Mouse (Mus musculus) forebrain, embryonic 15.5 days (tissue): Measurements from ENCODE around the gene Supt16. TPM values are rescaled to one million over a fixed set of nuclear protein-coding genes. Genes with fewer than 3 reads are reported as not detected.
A peak's percentile ranks its signal among the peaks of the same experiment; 100 is the strongest.

ENCODE experiments used
- ATAC-seq: fragments of 200-750 bp; cut with Nextera tagmentation; replicated peaks from 2 replicates; pipeline ENCODE4 v1.8.0; 2017; ENCODE audit warnings: mild to moderate bottlenecking, moderate TSS enrichment, moderate library complexity
- H3K27ac ChIP-seq: fragments of 300-500 bp; sonication (generic); replicated peaks from 2 replicates; pipeline ENCODE4 v1.5.1; 2015; ENCODE audit warnings: mild to moderate bottlenecking, inconsistent platforms
- H3K27me3 ChIP-seq: fragments of 300-500 bp; sonication (generic); 2 replicates; pipeline ENCODE4 v1.6.1; 2015; ENCODE audit warnings: inconsistent platforms
- H3K36me3 ChIP-seq: fragments of 300-500 bp; sonication (generic); 2 replicates; pipeline ENCODE4 v1.6.1; 2015; ENCODE audit warnings: mild to moderate bottlenecking, inconsistent platforms
- H3K4me1 ChIP-seq: fragments of 300-500 bp; sonication (generic); 2 replicates; pipeline ENCODE4 v1.6.1; 2015; ENCODE audit warnings: inconsistent platforms
- H3K4me2 ChIP-seq: fragments of 300-500 bp; sonication (generic); replicated peaks from 2 replicates; pipeline ENCODE4 v1.6.1; 2015; ENCODE audit warnings: mild to moderate bottlenecking, inconsistent platforms
- H3K4me3 ChIP-seq: fragments of 300-500 bp; sonication (generic); 2 replicates; pipeline ENCODE4 v1.5.1; 2015; ENCODE audit warnings: mild to moderate bottlenecking, inconsistent platforms
- H3K9ac ChIP-seq: fragments of 300-500 bp; sonication (generic); replicated peaks from 2 replicates; pipeline ENCODE4 v1.6.1; 2015; ENCODE audit warnings: mild to moderate bottlenecking, inconsistent platforms
- H3K9me3 ChIP-seq: fragments of 300-500 bp; sonication (generic); 2 replicates; pipeline ENCODE4 v1.6.1; 2016; ENCODE audit warnings: inconsistent platforms
- WGBS: fragments of 180-500 bp; shearing (Covaris S2); methylation state at CpG from one replicate; pipeline ENCODE4 v1.1.7; 2015; ENCODE audit warnings: mixed read lengths; 5-methylcytosine and 5-hydroxymethylcytosine counted together
- polyA plus RNA-seq: library from polyadenylated mRNA; unstranded; fragments of >200 nt; fragmentation: Nextera tagmentation; extraction: Ambion mirVana; gene quantifications from 2 replicates; pipeline ENCODE4 v1.2.1, GENCODE M21; 2015

Supt16 gene
- polyA plus RNA-seq, 1 experiment from 2014 or later: 58.9 TPM

- Histone ChIP-seq H3K4me1 (peaks cover 34% of the 10 kb centered on the region), H3K27ac (no peak overlapping the region), H3K4me3 (peak overlapping the region; percentile 81), H3K9me3 (no peaks in the 10 kb centered on the region), H3K9ac (peak overlapping the region; percentile 86), H3K27me3 (no peaks in the 10 kb centered on the region), H3K4me2 (peak overlapping the region; percentile 87), H3K36me3 (peaks cover 34% of the 10 kb centered on the region)
- WGBS: 10% methylated on average over 3 of the region's 3 CpGs
- ATAC-seq: no peak
Observed at GRCm38 (mm10) chr14:52195691-52196090, 1.5 kb downstream of the Supt16 start.

- Histone ChIP-seq H3K9me3 (no peaks in the 10 kb centered on the region), H3K36me3 (peaks cover 11% of the 10 kb centered on the region), H3K9ac (no peak overlapping the region), H3K27ac (no peak overlapping the region), H3K27me3 (no peaks in the 10 kb centered on the region), H3K4me2 (no peak overlapping the region), H3K4me3 (no peak overlapping the region), H3K4me1 (peaks cover 15% of the 10 kb centered on the region)
- no peak for ATAC-seq
Observed at GRCm38 (mm10) chr14:52190740-52191359, 6.4 kb downstream of the Supt16 start.

- H3K27ac ChIP-seq: no peak overlapping the region
- H3K27me3 ChIP-seq: no peaks in the 10 kb centered on the region
- H3K4me1 ChIP-seq: peaks cover 4% of the 10 kb centered on the region; the same call in 1 of the 2 replicates
- no peak overlapping the region for H3K9ac ChIP-seq
- 75% methylated on average over 2 of the region's 2 CpGs for WGBS
- ATAC-seq: no peak
- H3K4me3 ChIP-seq: no peak overlapping the region
- peaks cover 11% of the 10 kb centered on the region for H3K36me3 ChIP-seq
- no peak overlapping the region for H3K4me2 ChIP-seq
- H3K9me3 ChIP-seq: no peaks in the 10 kb centered on the region
Observed at GRCm38 (mm10) chr14:52189519-52189918, 7.7 kb downstream of the Supt16 start.

- WGBS: 86% methylated on average over 1 of the region's 1 CpGs
- peaks cover 11% of the 10 kb centered on the region for H3K36me3 ChIP-seq
- H3K4me1 ChIP-seq: no peaks in the 10 kb centered on the region
- H3K9me3 ChIP-seq: no peaks in the 10 kb centered on the region
- H3K27me3 ChIP-seq: no peaks in the 10 kb centered on the region
- no peak overlapping the region for H3K9ac ChIP-seq
- H3K4me3 ChIP-seq: no peak overlapping the region
- no peak for ATAC-seq
- H3K4me2 ChIP-seq: no peak overlapping the region
- no peak overlapping the region for H3K27ac ChIP-seq
Observed at GRCm38 (mm10) chr14:52188788-52189187, 8.4 kb downstream of the Supt16 start.

GRCm38 (mm10) chr14:52166571-52166970 is 30.6 kb downstream of the Supt16 start:
- Histone ChIP-seq H3K4me2 (no peak overlapping the region), H3K4me3 (no peak overlapping the region), H3K36me3 (peaks cover 75% of the 10 kb centered on the region), H3K27ac (no peak overlapping the region), H3K9me3 (no peaks in the 10 kb centered on the region), H3K27me3 (no peaks in the 10 kb centered on the region), H3K4me1 (no peaks in the 10 kb centered on the region), H3K9ac (no peak overlapping the region)
- WGBS: 89% methylated on average over 2 of the region's 2 CpGs
- no peak for ATAC-seq

GRCm38 (mm10) chr14:52160911-52161310 is 36.3 kb downstream of the Supt16 start:
- H3K27ac ChIP-seq: no peak overlapping the region
- no peak overlapping the region for H3K4me3 ChIP-seq
- no peaks in the 10 kb centered on the region for H3K4me1 ChIP-seq
- H3K27me3 ChIP-seq: no peaks in the 10 kb centered on the region
- H3K9me3 ChIP-seq: no peaks in the 10 kb centered on the region
- WGBS: 87% methylated on average over 6 of the region's 6 CpGs
- H3K9ac ChIP-seq: no peak overlapping the region
- H3K4me2 ChIP-seq: no peak overlapping the region
- peaks cover 74% of the 10 kb centered on the region for H3K36me3 ChIP-seq
- ATAC-seq: no peak

GRCm38 (mm10) chr14:52155008-52155407 is 42.2 kb downstream of the Supt16 start:
- Histone ChIP-seq H3K9me3 (no peaks in the 10 kb centered on the region), H3K9ac (no peak overlapping the region), H3K27me3 (peaks cover 4% of the 10 kb centered on the region; the same call in 1 of the 2 replicates), H3K27ac (no peak overlapping the region), H3K4me1 (peaks cover 13% of the 10 kb centered on the region), H3K4me2 (no peak overlapping the region), H3K36me3 (peaks cover 19% of the 10 kb centered on the region), H3K4me3 (no peak overlapping the region)
- ATAC-seq: no peak
- WGBS: 90% methylated on average over 2 of the region's 2 CpGs

GRCm38 (mm10) chr14:52152613-52153012 is 44.6 kb downstream of the Supt16 start:
- WGBS: 13% methylated on average over 3 of the region's 3 CpGs
- no peak overlapping the region for H3K9ac ChIP-seq
- H3K4me1 ChIP-seq: peaks cover 13% of the 10 kb centered on the region
- no peak overlapping the region for H3K27ac ChIP-seq
- H3K36me3 ChIP-seq: no peaks in the 10 kb centered on the region
- H3K9me3 ChIP-seq: no peaks in the 10 kb centered on the region
- peak; percentile 45 for ATAC-seq
- no peak overlapping the region for H3K4me3 ChIP-seq
- peaks cover 4% of the 10 kb centered on the region; the same call in 1 of the 2 replicates for H3K27me3 ChIP-seq
- H3K4me2 ChIP-seq: peak overlapping the region; percentile 30

GRCm38 (mm10) chr14:52152179-52152578 is 45.0 kb downstream of the Supt16 start:
- Histone ChIP-seq H3K27ac (0 out of 2 replicates have a peak overlapping the region, but pooled peaks have one; percentile 45), H3K4me1 (peaks cover 13% of the 10 kb centered on the region), H3K36me3 (no peaks in the 10 kb centered on the region), H3K9ac (no peak overlapping the region), H3K9me3 (no peaks in the 10 kb centered on the region), H3K4me2 (peak overlapping the region; percentile 30), H3K4me3 (peak overlapping the region; percentile 13; the same call in 1 of the 2 replicates), H3K27me3 (peaks cover 4% of the 10 kb centered on the region; the same call in 1 of the 2 replicates)
- WGBS: 12% methylated on average over 7 of the region's 7 CpGs
- peak; percentile 88 for ATAC-seq

GRCm38 (mm10) chr14:52149888-52150287 is 47.3 kb downstream of the Supt16 start:
- no peak for ATAC-seq
- Histone ChIP-seq H3K9me3 (no peaks in the 10 kb centered on the region), H3K27me3 (peaks cover 4% of the 10 kb centered on the region; the same call in 1 of the 2 replicates), H3K4me3 (no peak overlapping the region), H3K4me1 (peaks cover 13% of the 10 kb centered on the region), H3K4me2 (no peak overlapping the region), H3K27ac (no peak overlapping the region), H3K36me3 (no peaks in the 10 kb centered on the region), H3K9ac (no peak overlapping the region)
- WGBS: 77% methylated on average over 4 of the region's 4 CpGs

- H3K4me2 ChIP-seq: no peak overlapping the region
- 62% methylated on average over 4 of the region's 4 CpGs for WGBS
- ATAC-seq: no peak
- no peaks in the 10 kb centered on the region for H3K36me3 ChIP-seq
- H3K4me1 ChIP-seq: no peaks in the 10 kb centered on the region
- no peak overlapping the region for H3K27ac ChIP-seq
- H3K4me3 ChIP-seq: no peak overlapping the region
- H3K9me3 ChIP-seq: no peaks in the 10 kb centered on the region
- H3K9ac ChIP-seq: no peak overlapping the region
- H3K27me3 ChIP-seq: peaks cover 4% of the 10 kb centered on the region; the same call in 1 of the 2 replicates
Observed at GRCm38 (mm10) chr14:52146540-52146939, 50.7 kb downstream of the Supt16 start.

- no peaks in the 10 kb centered on the region for H3K36me3 ChIP-seq
- H3K27ac ChIP-seq: no peak overlapping the region
- no peak overlapping the region for H3K4me2 ChIP-seq
- no peak overlapping the region for H3K4me3 ChIP-seq
- H3K9ac ChIP-seq: no peak overlapping the region
- ATAC-seq: no peak
- H3K4me1 ChIP-seq: no peaks in the 10 kb centered on the region
- 89% methylated on average over 4 of the region's 4 CpGs for WGBS
- no peaks in the 10 kb centered on the region for H3K9me3 ChIP-seq
- no peaks in the 10 kb centered on the region for H3K27me3 ChIP-seq
Observed at GRCm38 (mm10) chr14:52144165-52144564, 53.1 kb downstream of the Supt16 start.
